Mouse (Mus musculus) E14TG2a.4 (cell line): ENCODE data around the gene Pax2.
A peak's percentile ranks its signal among the peaks of the same experiment; 100 is the strongest.

Experiments used
- H3K27me3 ChIP-seq: 2 replicates; pipeline ENCODE4 v1.6.1; 2014; ENCODE audit warnings: low read length, control low read depth; ENCODE audit not compliant: insufficient read depth
- H3K36me3 ChIP-seq: 2 replicates; pipeline ENCODE4 v1.6.1; 2014; ENCODE audit warnings: low read length, control low read depth; ENCODE audit not compliant: insufficient read depth
- H3K4me1 ChIP-seq: replicated peaks from 2 replicates; pipeline ENCODE4 v1.6.1; 2014; ENCODE audit warnings: low read depth, low read length, control low read depth
- H3K4me3 ChIP-seq: replicated peaks from 2 replicates; pipeline ENCODE4 v1.5.1; 2014; ENCODE audit warnings: mild to moderate bottlenecking, low read length
- H3K9me3 ChIP-seq: 2 replicates; pipeline ENCODE4 v1.6.1; 2014; ENCODE audit warnings: low read length, control low read depth
- CTCF ChIP-seq: conservative IDR thresholded peaks from 2 replicates; pipeline ENCODE4 v1.5.1; 2014; ENCODE audit warnings: low read length
- NANOG ChIP-seq: IDR thresholded peaks from 2 replicates; pipeline ENCODE4 v1.6.1; 2014; ENCODE audit warnings: borderline replicate concordance, low read length, mixed read lengths
- POU5F1 ChIP-seq: IDR thresholded peaks from 2 replicates; pipeline ENCODE4 v1.6.1; 2014; ENCODE audit warnings: low read length, borderline replicate concordance

Pax2 gene

DNA sequence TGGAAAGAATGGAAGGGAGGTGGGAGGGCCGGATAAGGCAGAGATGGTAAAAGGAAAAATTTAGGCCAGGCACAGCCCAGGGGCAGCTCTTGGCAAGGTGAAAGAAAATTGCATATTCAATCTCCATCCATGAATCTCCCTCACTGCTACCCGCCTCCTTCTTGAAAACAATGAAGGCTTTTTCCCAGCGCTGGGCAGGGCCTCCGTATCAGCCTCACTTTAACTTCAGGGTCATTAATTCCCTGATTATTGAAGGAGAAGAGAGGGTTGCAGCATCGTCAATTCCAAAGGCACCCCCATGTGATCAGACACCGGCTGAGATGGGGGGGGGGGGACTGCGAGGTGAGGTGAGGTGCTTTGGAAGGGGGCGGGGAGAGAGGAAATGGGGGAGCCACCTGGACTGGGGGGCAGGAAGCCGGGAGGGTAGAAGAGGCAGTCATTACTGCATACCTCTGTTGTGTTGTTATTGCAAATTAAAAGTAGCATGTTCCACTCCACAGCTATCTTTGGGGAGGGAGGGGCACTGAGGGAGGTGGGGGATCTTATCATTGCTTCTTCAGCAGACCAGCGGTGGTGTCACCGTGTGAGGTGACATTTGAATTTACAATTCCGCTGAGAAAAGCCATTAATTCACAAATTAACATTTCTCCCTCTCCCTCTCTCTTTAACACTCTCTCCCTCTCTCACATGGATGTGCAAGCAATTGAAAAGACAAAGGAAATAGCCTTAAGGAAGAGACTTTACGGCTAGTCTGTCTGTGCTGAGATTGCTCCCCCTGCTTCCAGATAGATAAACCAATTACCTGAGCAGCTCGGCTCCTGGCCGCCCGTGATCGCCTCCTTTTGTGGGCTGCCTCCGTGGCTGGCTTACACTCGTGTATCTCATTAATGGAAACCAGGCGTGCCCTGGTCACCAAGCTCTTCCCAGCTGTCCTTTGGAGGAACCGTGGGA lies 41.5 kb downstream of the Pax2 start:
- H3K4me3 ChIP-seq, result no peak overlapping the region
- H3K27me3 ChIP-seq, result peaks cover 2% of the 10 kb centered on the region
- H3K4me1 ChIP-seq, result peaks cover 24% of the 10 kb centered on the region
- H3K36me3 ChIP-seq, result no peaks in the 10 kb centered on the region
- peaks cover 12% of the 10 kb centered on the region; the same call in 1 of the 2 replicates for H3K9me3 ChIP-seq
- TF ChIP-seq POU5F1, result no peak
- TF ChIP-seq CTCF, result no peak
- no peak for TF ChIP-seq NANOG

DNA sequence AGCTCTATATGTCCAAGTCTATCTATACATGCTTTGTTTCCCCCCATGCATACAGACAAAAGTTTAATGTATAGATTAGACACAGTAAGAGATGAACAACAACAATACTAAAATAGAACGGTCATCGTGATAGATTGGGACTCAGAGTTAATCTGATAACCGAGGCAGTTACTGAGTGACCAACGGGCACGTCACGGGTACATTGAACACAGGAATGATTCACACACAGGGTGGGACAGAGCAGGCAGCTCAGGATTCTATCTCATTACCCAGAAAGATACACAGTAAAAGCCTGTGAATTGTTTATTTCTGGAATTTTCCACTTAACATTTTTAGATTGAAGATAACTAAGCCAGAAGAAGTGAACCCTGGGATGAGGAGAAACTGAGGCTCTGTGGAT lies 42.9 kb downstream of the Pax2 start:
- Histone ChIP-seq H3K36me3 (no peaks in the 10 kb centered on the region), H3K27me3 (peaks cover 11% of the 10 kb centered on the region; the same call in 1 of the 2 replicates), H3K4me1 (peaks cover 37% of the 10 kb centered on the region), H3K9me3 (peaks cover 12% of the 10 kb centered on the region; the same call in 1 of the 2 replicates), H3K4me3 (no peak overlapping the region)
- TF ChIP-seq POU5F1, result no peak

DNA sequence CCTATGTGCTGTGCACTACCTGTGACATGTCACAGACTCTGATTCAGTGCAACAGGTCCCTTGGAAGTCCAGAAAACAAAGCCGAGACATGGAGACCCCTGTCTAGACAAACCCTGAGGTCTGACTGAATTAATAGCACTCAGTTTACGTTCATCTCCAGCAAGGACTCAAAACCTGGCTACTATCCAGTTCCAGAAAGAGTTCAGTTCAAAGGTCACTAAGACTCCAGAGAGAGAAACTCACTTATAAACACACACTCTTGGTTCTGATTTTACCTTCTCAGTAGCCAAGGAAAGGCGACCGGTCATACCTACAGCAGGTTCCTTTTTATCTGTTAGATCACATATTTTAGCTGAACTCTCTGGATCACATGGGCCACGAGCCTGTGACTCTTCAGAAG lies 43.3 kb downstream of the Pax2 start:
- Histone ChIP-seq H3K36me3 (no peaks in the 10 kb centered on the region), H3K4me3 (no peak overlapping the region), H3K4me1 (peaks cover 38% of the 10 kb centered on the region), H3K27me3 (peaks cover 12% of the 10 kb centered on the region; the same call in 1 of the 2 replicates), H3K9me3 (peaks cover 12% of the 10 kb centered on the region; the same call in 1 of the 2 replicates)
- no peak for TF ChIP-seq NANOG
- TF ChIP-seq POU5F1, result no peak
- no peak for TF ChIP-seq CTCF

DNA sequence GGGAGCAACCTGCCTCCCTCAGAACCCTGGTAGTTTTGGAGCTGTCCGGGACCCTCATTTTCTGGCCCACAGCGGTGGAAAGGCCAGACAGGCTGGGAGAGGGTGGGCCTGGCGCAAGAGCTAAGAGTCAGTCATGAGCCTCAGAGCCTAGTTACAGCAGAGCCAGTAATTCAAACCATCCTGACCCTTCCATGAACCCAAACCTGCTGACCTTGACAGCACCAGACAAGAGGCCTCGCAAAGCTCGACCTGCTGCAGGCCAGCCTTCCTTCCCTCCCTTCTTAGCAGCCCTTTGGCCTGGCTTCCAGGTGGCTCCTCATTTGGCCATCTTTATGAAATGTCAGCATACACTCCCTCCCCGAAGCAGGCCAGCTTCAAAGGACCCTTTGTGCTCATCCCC lies 44.5 kb downstream of the Pax2 start:
- Histone ChIP-seq H3K4me3 (no peak overlapping the region), H3K4me1 (peaks cover 33% of the 10 kb centered on the region), H3K36me3 (no peaks in the 10 kb centered on the region), H3K9me3 (peaks cover 12% of the 10 kb centered on the region; the same call in 1 of the 2 replicates), H3K27me3 (peaks cover 20% of the 10 kb centered on the region; the same call in 1 of the 2 replicates)
- TF ChIP-seq POU5F1 (no peak), NANOG (no peak), CTCF (no peak)

DNA sequence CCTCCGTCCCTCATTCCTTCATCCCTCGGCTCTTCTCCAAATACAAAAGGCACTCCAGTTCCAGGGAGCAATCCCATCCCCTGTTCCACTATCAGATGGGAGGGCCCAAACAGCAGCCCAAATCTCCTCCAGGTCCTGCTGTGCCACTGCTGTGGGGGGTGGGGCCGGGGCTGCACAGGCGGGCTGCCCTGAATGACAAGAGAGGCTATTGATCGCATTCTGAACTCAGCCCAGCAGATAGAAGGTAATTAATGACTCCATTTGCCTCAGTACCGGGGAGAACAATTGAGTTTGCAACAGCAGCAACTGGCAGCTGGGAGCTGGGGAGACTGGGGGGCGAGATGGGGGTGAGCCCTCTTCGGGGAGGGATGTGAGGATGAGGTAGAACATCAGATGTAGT lies 52.9 kb downstream of the Pax2 start:
- TF ChIP-seq CTCF (no peak), POU5F1 (peak; percentile 45; the same call in 1 of the 2 replicates), NANOG (peak; percentile 70)
- Histone ChIP-seq H3K4me1 (peaks cover 41% of the 10 kb centered on the region), H3K27me3 (peaks cover 32% of the 10 kb centered on the region), H3K4me3 (peak overlapping the region; percentile 60), H3K9me3 (no peaks in the 10 kb centered on the region), H3K36me3 (no peaks in the 10 kb centered on the region)

DNA sequence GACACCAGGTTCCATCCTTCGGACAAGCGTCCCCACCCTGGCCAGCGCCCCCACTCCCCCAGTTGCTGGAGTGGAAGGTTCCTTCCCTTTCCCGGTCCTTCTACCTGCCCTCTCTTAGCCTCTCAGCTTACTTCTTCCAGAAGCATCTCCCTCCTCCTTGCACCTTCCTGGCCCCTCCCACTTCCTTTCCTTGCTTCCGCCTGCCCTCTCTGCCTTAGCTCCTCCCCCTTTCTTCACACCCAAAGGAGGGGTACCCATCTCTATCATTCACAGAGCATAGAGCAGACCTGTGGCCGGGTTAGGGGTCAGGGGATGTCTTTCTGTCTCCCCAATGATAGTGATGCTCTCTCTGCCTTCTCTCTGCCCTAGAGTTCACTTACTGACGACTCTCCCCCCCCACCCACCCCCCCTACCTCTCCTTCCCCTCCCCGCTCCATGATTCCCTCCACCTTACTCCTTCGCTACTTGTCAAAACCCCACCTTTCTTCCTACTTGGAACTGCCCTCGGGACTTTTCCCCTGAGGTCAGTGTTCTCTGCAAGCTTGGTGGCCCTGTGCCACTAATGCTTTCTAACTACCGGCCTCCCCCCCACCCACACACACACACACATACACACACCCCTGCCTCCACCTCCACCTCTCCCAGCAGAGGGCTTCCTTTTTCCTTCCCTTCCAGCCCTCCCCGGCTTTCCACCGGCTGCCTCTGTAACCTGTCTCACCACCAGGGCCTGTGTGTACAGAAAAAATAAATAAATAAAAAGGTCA lies 57.0 kb downstream of the Pax2 start:
- Histone ChIP-seq H3K4me3 (no peak overlapping the region), H3K9me3 (no peaks in the 10 kb centered on the region), H3K36me3 (no peaks in the 10 kb centered on the region), H3K27me3 (peaks cover 30% of the 10 kb centered on the region), H3K4me1 (peaks cover 36% of the 10 kb centered on the region)
- TF ChIP-seq CTCF (no peak), NANOG (no peak), POU5F1 (no peak)

DNA sequence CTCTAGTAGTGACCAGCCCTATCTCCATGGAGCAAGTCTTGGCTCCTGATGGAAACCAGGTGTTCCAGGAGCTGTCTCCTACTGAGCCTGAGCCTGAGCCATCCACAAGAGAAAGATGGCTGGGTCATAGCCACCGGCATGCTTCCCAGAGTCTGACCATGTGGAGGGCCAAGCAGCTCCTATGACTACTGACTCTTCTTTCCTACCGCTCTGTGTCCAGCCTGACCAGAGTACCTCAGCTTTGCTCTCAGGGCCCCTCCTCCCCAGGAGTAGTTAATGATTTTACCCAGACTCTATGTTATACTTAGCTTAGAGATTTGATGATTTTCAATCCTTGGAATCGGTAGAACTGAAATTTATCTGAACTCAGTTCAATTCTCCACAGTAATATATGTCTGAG lies 59.3 kb downstream of the Pax2 start:
- H3K36me3 ChIP-seq, result no peaks in the 10 kb centered on the region
- TF ChIP-seq CTCF (no peak), NANOG (no peak), POU5F1 (no peak)
- peaks cover 50% of the 10 kb centered on the region for H3K27me3 ChIP-seq
- peaks cover 15% of the 10 kb centered on the region for H3K4me1 ChIP-seq
- no peaks in the 10 kb centered on the region for H3K9me3 ChIP-seq
- H3K4me3 ChIP-seq, result no peak overlapping the region

DNA sequence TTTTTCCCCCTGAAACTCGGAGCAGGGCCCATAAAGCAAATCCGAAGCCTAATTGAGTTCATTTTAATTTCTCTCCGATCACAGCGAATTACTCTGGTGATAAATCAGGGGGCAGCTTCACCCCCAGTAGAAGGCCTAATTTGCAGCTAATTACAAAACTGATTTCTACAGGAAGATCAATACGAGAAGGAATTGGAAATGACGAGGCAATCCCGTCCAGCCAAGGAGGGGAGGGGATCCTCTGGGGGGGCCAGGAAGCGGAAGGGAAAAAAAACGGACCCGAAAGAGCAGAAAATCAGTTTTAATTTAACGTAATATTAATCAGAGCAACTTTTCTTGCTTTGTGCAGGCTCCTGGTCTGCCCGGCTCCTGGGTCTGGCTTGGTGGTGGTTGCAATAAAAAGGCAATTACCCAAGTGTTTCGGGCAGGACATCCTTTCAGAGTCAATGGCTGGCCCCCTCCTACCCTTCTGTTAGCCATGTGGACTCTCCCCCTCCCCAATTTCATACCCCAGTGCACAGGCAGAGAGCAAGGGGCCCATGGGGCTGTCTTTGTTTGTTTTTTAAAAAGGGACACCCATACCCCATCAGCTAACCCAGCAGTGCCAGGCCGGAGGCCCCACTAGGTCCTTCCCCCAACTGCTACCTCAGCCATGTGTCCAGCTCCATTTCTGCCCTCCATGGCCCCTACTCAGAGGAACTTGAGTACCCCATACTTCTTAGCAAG lies 61.7 kb downstream of the Pax2 start:
- Histone ChIP-seq H3K4me1 (peaks cover 8% of the 10 kb centered on the region), H3K4me3 (no peak overlapping the region), H3K27me3 (peaks cover 55% of the 10 kb centered on the region), H3K36me3 (no peaks in the 10 kb centered on the region), H3K9me3 (no peaks in the 10 kb centered on the region)
- no peak for TF ChIP-seq CTCF
- no peak for TF ChIP-seq NANOG
- TF ChIP-seq POU5F1, result no peak
